Mouse (Mus musculus): ENCODE measurements around the gene Nck1.

Nck1 gene

GRCm38 (mm10) chr9:100470936-100471604, 74.9 kb downstream of the Nck1 start:
- in situ Hi-C loops (cut with MboI, MseI): no loop called here

GRCm38 (mm10) chr9:100470228-100470627, 75.7 kb downstream of the Nck1 start:
- in situ Hi-C loops (cut with MboI, MseI): no loop called here

GRCm38 (mm10) chr9:100469681-100470080, 76.3 kb downstream of the Nck1 start:
- in situ Hi-C loops (cut with MboI, MseI): no loop called here

- in situ Hi-C loops (cut with MboI, MseI): no loop called here
Measured at GRCm38 (mm10) chr9:100468151-100468550, 77.8 kb downstream of the Nck1 start.

DNA sequence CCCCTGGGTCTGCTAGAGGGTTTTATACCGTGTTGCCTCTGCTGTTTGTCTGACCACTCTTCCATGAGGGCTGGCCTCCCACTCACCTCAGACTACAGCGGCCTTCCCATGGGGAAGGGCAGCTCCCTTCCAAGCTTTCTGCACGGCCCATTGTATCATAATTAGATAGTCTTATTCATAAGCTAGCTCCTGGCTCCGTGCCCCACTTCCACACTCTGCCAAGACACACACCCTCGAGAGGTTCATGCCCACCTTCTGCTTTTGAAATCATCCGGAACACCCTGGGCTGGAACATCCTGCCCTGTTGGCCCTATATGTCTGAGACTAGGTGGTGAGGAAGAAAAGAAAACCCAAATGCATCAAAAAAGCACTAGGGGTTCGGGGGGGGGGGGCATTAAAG, 78.3 kb downstream of the Nck1 start:
- in situ Hi-C loops (cut with MboI, MseI): no loop called here

GRCm38 (mm10) chr9:100466743-100467142, 79.2 kb downstream of the Nck1 start:
- in situ Hi-C loops (cut with MboI, MseI): no loop called here

DNA sequence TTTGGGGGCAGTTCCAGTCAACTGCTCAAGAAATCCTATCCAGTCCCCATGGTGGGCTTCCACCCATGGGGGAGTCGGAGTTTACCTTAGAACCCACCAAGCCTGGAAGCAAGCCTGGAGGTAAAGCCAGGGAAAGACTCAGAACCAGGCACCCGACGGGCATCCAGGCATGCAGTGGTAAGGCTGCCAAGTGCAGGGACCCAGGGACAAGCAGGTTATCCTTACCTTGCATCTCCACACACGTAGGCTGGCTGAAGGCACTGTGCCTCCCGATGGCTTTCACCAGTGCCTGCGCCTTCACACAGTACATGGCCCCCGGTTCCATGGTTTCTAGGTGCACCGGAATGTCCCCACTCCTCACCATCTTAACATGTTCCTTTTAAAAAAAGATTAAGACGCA, 79.9 kb downstream of the Nck1 start:
- in situ Hi-C loops (cut with MboI, MseI): no loop called here

- in situ Hi-C loops (cut with MboI, MseI): no loop called here
Measured at GRCm38 (mm10) chr9:100465380-100465779, 80.6 kb downstream of the Nck1 start.

DNA sequence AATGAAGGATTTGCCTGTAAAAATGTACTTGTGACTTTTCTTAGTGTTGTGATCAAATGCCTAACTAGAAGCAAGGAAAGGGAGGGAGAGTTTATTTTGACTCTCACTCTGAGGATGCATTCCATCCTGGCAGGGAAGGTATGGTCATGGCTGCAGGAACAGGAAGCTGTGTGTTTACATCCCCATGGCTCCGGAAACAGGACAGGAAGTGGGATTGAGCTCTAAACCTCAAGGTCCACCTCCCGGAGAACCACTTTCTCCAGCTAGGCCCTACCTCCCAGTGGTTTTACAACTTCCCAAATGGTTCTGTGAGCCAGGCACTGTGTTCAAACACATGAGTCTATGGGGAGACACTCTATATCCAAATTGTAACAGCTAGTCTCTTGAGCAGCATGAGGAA, 82.2 kb downstream of the Nck1 start:
- in situ Hi-C loops (cut with MboI, MseI): no loop called here

DNA sequence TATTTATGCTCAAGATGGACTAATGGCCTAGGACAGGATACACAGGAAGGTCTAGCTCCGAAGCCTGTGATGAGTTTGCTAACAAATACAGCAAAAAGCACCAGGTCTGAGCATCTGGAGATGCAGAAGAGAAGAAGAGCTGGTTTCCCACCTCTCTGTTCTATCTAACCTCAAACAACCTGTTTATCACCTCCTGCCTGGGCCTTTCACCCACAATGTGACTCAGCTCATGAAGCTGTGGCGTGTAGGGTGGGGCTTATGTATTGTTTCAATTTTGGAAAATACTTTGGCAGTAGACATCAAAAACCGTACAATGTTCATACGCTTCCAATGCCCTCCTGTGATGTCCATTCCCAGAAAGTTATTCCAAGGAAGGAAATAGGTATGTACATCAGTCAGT, 83.8 kb downstream of the Nck1 start:
- in situ Hi-C loops (cut with MboI, MseI): no loop called here

GRCm38 (mm10) chr9:100461671-100462070, 84.3 kb downstream of the Nck1 start:
- in situ Hi-C loops (cut with MboI, MseI): no loop called here

- in situ Hi-C loops (cut with MboI, MseI): no loop called here
Measured at GRCm38 (mm10) chr9:100460203-100460602, 85.7 kb downstream of the Nck1 start.

DNA sequence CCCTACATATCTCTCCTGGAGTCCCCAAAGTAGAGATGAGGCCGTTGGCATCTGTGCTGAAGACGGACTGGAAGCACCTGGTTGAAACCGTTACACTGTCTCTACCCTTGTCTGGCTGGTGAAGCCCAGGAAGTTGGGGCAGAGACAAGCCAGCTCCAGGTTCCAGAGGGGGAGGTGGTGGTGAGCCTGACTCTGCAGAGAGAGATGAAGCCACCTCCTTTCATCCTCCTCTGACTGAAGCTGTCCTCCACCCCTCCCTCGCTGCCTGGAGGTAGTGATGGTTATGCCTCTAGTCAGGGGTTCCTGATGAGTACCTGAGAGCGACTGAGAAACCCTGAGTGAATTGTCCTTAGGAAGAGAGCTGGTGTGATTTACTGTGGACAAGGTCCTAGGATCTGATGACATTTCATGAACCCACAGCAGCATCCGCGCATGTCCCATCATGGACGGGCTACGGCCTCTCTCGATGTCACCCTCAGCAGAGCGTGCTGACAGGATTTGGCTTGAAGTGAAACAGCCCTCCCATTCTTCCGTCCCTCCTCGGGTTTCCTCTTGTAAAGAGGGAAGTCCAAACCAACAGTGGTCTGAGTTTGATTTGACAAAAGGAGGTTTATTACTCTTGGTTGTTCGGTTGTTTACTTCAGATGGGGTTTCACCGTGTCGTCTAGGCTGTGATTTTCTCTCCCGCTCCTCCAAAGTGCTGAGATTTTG, 87.8 kb downstream of the Nck1 start:
- in situ Hi-C loops (cut with MboI, MseI): loop anchor here (5.0 kb wide), 1 partner anchor 454 kb away; no protein-coding TSS in a partner anchor

GRCm38 (mm10) chr9:100454664-100454993, 91.3 kb downstream of the Nck1 start:
- in situ Hi-C loops (cut with MboI, MseI): no loop called here

DNA sequence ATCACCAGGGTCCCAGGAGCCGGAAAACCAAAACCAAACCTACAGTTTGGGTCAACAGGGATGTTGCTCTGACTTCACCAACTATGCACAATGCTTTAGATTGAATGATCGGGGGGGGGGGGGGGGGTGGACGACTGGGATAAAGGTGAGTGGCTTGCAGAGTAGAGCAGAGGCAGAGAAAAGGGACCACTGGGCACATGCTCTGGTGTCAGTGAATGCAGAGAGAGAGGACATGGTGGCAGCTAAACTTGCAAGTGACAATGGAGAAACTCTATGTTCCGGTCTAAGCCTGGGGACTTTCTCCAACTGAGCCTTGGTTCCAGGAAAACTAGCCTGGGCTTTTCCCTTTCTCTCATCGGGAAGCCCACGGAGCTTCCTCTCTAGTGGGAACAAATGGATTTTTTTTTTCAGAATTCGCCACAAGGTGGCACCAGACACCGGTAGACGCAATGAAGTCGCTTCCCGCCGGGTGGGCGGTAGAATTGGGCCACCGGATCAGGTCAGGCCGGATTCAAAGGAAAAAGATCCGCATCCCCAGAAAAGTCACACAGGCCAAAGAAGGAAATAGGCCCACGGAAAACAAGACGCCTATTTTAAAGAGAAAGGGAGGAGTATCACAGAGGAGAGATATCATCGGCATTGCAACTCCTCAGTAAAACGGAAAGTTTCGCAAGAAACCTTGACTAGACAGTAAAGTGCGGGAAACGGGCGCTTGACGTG, 91.8 kb downstream of the Nck1 start:
- in situ Hi-C loops (cut with MboI, MseI): no loop called here

- in situ Hi-C loops (cut with MboI, MseI): no loop called here
Measured at GRCm38 (mm10) chr9:100452432-100452831, 93.5 kb downstream of the Nck1 start.

GRCm38 (mm10) chr9:100446059-100446686, 99.8 kb downstream of the Nck1 start:
- in situ Hi-C loops (cut with MboI, MseI): loop anchor here (5.0 kb wide), 1 partner anchor 201 kb away; no protein-coding TSS in a partner anchor

Data from T-helper 2 cell (primary cell).